Mouse (Mus musculus) erythroblast, embryonic 14.5 days (primary cell): ENCODE data around the gene Rptor. TPM values are rescaled to one million over a fixed set of nuclear protein-coding genes. Genes with fewer than 3 reads are reported as not detected.

Experiments
- H3K27me3 ChIP-seq: 2 replicates; pipeline ENCODE4 v1.6.1; 2012; ENCODE audit warnings: inconsistent platforms; ENCODE audit not compliant: control insufficient read depth
- H3K36me3 ChIP-seq: 2 replicates; pipeline ENCODE4 v1.6.1; 2012; ENCODE audit warnings: mild to moderate bottlenecking, inconsistent platforms; ENCODE audit not compliant: control insufficient read depth
- H3K4me1 ChIP-seq: 2 replicates; pipeline ENCODE4 v1.6.1; 2012; ENCODE audit warnings: inconsistent platforms; ENCODE audit not compliant: control insufficient read depth
- H3K4me3 ChIP-seq: replicated peaks from 2 replicates; pipeline ENCODE3; 2012; ENCODE audit warnings: moderate library complexity, mild to moderate bottlenecking, inconsistent platforms
- H3K9me3 ChIP-seq: 2 replicates; pipeline ENCODE4 v1.6.1; 2012; ENCODE audit warnings: low read length, inconsistent platforms, mixed read lengths; ENCODE audit not compliant: control insufficient read depth
- GATA1 ChIP-seq: IDR thresholded peaks from 2 replicates; pipeline ENCODE4 v1.6.1; 2012; ENCODE audit warnings: low read length, inconsistent platforms, mixed read lengths
- TAL1 ChIP-seq: IDR thresholded peaks from 3 replicates; pipeline ENCODE4 v1.6.1; 2012; ENCODE audit warnings: low read length, inconsistent platforms, mixed read lengths
- polyA plus RNA-seq: library from polyadenylated mRNA; stranded (reverse); fragments of >175 nt; gene quantifications from 2 replicates; pipeline ENCODE4 v1.2.3, GENCODE M21; 2012

The Rptor gene
- polyA plus RNA-seq, 1 experiment, result 1.5 TPM

DNA sequence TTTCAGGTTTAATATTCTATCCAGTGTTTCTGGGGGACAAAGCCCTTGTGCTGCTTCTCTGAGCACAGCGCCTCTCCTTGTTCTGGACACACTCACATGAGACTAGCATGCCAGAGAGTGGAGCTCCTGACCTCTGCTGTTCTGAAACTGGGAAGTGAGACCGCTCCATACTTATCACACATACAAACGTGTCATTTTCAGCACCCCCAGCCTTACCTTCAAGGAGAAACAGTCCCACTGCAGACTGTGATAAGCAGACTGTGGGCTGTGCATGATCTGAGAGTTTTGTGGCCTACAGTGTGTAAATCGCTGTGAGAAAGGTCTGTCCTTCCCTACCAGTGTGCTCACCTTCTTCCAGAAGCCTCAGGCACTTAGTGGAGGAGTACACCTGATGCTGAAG lies 168.3 kb downstream of the Rptor start:
- Histone ChIP-seq H3K9me3 (peaks cover 11% of the 10 kb centered on the region), H3K4me1 (peaks cover 23% of the 10 kb centered on the region), H3K36me3 (peaks cover 50% of the 10 kb centered on the region), H3K27me3 (no peaks in the 10 kb centered on the region), H3K4me3 (no peak overlapping the region)
- TF ChIP-seq TAL1 (no peak), GATA1 (no peak)

- Histone ChIP-seq H3K4me1 (peaks cover 23% of the 10 kb centered on the region), H3K27me3 (no peaks in the 10 kb centered on the region), H3K36me3 (peaks cover 61% of the 10 kb centered on the region), H3K9me3 (peaks cover 13% of the 10 kb centered on the region), H3K4me3 (no peak overlapping the region)
- no peak for TF ChIP-seq TAL1
- TF ChIP-seq GATA1, result no peak
Measured at GRCm38 (mm10) chr11:119772896-119773295, 170.2 kb downstream of the Rptor start.

DNA sequence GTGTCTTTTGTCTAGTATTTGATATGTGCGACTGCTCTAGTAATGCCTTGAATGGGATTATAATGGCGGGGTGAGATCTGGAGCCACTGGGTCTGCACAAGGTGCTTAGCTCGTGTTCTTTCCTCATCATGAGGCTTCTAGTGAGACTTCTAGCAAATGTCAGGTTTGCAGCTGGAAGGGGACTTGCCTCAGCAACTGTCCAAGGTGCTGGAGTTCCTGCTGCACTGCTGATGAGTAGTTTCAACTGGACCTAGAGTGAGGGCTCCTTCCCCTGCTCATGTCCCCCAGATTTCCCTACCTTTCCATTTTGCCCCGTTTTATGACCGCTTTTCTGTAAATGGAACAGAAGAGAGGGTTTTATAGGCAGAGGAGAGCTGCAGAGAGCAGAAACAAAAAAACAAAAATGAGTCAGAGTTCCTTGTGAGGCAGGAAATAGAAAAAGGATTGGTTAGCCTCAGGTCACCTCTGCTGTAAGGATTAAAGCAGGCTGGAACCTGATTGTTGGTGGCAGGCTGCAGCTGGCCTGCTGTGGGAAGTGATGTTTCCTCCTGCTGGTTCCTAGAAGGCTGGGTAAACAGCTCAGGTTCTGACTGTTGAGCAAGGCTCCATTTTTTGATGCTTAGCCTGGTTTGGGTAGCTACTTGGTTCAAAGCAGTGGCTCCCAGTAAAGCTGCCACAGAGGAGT lies 172.5 kb downstream of the Rptor start:
- Histone ChIP-seq H3K36me3 (peaks cover 54% of the 10 kb centered on the region), H3K9me3 (peaks cover 13% of the 10 kb centered on the region), H3K4me3 (no peak overlapping the region), H3K4me1 (peaks cover 16% of the 10 kb centered on the region), H3K27me3 (no peaks in the 10 kb centered on the region)
- no peak for TF ChIP-seq GATA1
- no peak for TF ChIP-seq TAL1

GRCm38 (mm10) chr11:119777236-119777635 lies 174.5 kb downstream of the Rptor start:
- no peaks in the 10 kb centered on the region for H3K4me1 ChIP-seq
- TF ChIP-seq TAL1 (no peak), GATA1 (no peak)

DNA sequence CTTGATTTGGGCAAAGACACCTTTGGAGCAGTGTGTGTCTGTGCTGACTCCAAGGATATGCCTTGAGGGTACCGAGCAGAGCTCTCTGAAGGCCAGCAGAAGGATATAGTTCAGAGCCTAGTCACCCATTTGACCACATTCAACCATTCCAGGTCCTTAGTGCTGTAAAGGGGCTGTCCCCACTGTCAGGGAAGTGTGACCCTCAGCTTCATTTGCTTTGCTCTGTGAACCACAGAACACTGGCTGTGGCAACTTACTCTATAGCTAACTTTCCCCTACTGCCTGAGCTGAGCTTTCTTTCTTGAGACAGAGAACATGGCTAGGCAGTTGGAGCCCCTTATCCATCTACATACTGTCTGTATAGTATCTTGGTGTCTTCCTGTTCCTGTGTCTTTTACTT lies 175.2 kb downstream of the Rptor start:
- Histone ChIP-seq H3K9me3 (peaks cover 13% of the 10 kb centered on the region), H3K27me3 (no peaks in the 10 kb centered on the region), H3K4me1 (no peaks in the 10 kb centered on the region), H3K36me3 (peaks cover 57% of the 10 kb centered on the region), H3K4me3 (no peak overlapping the region)
- TF ChIP-seq TAL1, result no peak
- no peak for TF ChIP-seq GATA1

More at GRCm38 (mm10) chr11:119777236-119777635, 174.5 kb downstream of the Rptor start:
- Histone ChIP-seq H3K36me3 (peaks cover 56% of the 10 kb centered on the region), H3K27me3 (no peaks in the 10 kb centered on the region), H3K4me3 (no peak overlapping the region), H3K9me3 (peaks cover 13% of the 10 kb centered on the region)

GRCm38 (mm10) chr11:119780290-119780689 lies 177.6 kb downstream of the Rptor start:
- Histone ChIP-seq H3K9me3 (peaks cover 8% of the 10 kb centered on the region), H3K4me3 (no peak overlapping the region), H3K36me3 (peaks cover 62% of the 10 kb centered on the region), H3K4me1 (no peaks in the 10 kb centered on the region), H3K27me3 (no peaks in the 10 kb centered on the region)
- TF ChIP-seq GATA1 (no peak), TAL1 (no peak)

GRCm38 (mm10) chr11:119781165-119781564 lies 178.5 kb downstream of the Rptor start:
- no peak overlapping the region for H3K4me3 ChIP-seq
- peaks cover under 1% of the 10 kb centered on the region for H3K9me3 ChIP-seq
- no peaks in the 10 kb centered on the region for H3K4me1 ChIP-seq
- no peaks in the 10 kb centered on the region for H3K27me3 ChIP-seq
- TF ChIP-seq GATA1, result no peak
- no peak for TF ChIP-seq TAL1
- peaks cover 59% of the 10 kb centered on the region for H3K36me3 ChIP-seq

GRCm38 (mm10) chr11:119781726-119782125 lies 179.0 kb downstream of the Rptor start:
- Histone ChIP-seq H3K27me3 (no peaks in the 10 kb centered on the region), H3K4me3 (no peak overlapping the region), H3K36me3 (peaks cover 57% of the 10 kb centered on the region), H3K4me1 (no peaks in the 10 kb centered on the region), H3K9me3 (no peaks in the 10 kb centered on the region)
- no peak for TF ChIP-seq GATA1
- no peak for TF ChIP-seq TAL1

- H3K27me3 ChIP-seq, result no peaks in the 10 kb centered on the region
- no peaks in the 10 kb centered on the region for H3K9me3 ChIP-seq
- peaks cover 53% of the 10 kb centered on the region for H3K36me3 ChIP-seq
- no peaks in the 10 kb centered on the region for H3K4me1 ChIP-seq
- TF ChIP-seq TAL1 (no peak), GATA1 (no peak)
- H3K4me3 ChIP-seq, result no peak overlapping the region
Measured at GRCm38 (mm10) chr11:119783653-119784052, 180.9 kb downstream of the Rptor start.

GRCm38 (mm10) chr11:119784672-119785341 lies 182.1 kb downstream of the Rptor start:
- H3K4me3 ChIP-seq, result no peak overlapping the region
- H3K36me3 ChIP-seq, result peaks cover 58% of the 10 kb centered on the region
- no peaks in the 10 kb centered on the region for H3K4me1 ChIP-seq
- no peak for TF ChIP-seq TAL1
- no peak for TF ChIP-seq GATA1
- H3K9me3 ChIP-seq, result no peaks in the 10 kb centered on the region
- H3K27me3 ChIP-seq, result no peaks in the 10 kb centered on the region
